Mouse (Mus musculus): ENCODE measurements around the gene Camta1.

Camta1 gene

DNA sequence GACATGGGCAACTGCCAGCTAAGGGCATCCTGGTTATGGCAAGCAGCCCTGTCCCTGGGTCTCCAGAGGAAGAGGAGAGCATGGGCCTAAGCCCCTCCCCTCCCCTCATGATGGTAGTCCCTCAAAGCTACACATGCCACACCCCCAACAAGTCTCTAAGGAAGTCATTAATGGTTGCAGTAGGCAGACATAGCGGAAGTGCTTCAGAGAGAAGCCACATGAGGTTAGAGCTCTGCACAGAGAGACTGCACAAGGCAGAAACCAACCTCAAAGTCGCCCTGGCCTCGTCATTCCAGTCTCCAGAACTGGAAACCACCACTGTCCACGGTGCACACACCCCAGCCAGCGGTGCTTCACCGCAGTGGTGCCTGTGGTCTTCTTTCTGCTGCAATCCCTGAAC lies 709.7 kb downstream of the Camta1 start:
- no peak for DNase-seq (ENCODE audit: low spot score in 2 of 2)

DNA sequence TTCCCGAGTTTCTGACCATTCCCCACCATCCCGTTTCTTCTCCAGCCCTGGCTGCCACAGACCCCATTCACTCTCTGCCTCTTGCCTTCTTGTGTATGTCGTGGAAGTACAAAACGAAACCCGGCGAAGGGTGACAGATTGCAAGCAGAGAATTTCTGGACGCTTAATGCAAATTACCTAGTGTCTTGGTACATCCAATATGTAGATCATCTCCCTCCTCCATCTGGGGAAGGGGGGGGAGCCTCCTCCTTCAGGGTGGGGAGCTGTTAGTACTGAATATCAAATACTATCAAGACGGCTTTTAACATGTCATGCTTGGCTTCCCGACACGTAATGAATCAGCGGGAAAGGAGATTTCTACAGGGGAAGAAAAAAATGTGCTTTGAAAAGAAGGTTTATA lies 710.8 kb downstream of the Camta1 start:
- no peak for DNase-seq (ENCODE audit: low spot score in 2 of 2)

DNA sequence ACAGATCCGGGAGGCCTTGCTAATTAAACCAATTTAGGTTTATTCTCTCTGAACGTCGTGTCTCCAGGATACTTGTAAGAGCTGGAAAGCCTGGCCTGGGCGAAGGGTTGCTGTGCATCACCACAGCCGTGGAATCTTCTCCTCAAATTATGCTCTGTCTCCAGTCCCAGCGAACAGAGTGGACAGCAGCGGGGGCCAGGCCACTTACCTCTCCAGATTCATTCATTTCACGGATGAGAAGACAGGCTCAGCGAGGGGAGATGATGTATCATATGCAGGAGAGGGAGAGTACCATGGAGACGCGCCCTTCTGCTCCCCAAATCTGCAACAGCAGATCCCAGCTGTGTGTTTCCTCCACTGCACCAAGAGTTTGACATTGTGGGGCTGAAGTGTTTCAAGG lies 711.6 kb downstream of the Camta1 start:
- DNase-seq (ENCODE audit: low spot score in 2 of 2): no peak

DNA sequence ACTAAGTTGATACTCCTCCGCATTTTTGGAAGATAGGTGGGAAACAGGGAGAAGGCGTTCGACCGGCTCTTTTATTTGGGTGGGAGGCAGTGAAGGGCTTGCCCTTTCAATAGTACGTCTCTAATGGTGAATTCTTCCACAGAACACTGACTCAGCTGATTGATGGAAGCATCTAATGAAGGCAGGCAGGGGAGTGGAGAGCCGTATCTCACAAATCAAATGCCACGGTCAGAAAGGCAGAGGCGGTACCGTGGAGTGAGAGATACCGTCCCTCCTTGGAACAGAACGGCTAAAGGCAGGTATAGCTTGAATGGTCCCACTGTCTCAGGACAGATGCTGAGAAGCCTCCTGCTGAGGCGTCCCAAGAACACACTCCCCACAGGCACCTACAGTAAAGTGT lies 714.1 kb downstream of the Camta1 start:
- DNase-seq (ENCODE audit: low spot score in 2 of 2): no peak

DNA sequence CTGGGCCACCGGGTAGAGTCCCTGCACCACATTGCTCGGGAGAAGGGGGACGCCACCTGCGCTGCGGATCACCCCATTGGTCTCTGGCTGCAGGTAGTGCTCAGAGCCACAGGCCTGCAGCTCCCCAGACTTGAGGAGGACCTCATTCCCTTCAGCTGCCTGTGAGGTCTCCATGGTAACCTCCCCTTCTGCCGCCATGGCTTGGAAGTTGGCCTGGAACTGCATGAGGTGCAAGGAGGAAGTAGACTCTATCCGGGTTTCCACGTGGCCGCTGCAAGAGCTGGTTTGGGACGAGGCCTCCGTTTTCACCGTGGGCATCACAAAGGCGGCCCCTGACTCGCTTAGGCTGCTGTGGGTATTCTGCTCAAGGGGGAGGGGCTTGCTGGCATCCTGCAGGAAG lies 717.6 kb downstream of the Camta1 start:
- DNase-seq (ENCODE audit: low spot score in 2 of 2): no peak

DNA sequence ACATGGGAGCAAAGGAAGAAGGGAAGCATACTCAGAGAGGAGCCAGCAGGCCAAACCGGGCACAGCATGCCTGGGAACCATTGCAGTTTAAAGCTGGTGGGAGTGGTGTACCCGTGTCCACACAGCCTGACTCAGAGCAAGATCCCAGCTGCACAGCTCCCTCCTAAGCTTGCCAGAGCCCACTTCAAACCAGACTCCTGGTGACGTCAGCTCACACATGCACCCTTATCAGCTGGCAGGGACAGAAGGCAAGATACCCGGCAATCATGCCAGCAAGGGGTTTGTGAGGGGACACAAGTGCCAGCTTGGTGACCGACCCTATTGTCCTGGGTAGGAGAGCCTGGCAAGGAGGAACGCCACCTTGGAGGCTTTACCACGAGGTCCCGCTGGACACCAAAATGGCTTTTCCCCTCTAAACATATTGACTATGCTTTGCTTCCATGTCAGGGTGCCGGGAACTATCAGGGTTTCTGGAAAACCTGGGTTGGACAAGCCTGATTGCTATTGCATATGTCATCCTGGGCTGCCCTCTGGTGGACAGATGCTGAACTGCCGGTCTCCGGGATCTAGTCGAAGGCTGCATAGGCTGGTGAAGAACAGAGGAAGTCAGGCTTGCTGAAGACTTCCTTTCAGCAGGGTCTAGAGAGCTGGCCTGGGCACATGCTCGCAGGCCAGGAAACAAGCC lies 720.3 kb downstream of the Camta1 start:
- DNase-seq (ENCODE audit: low spot score in 2 of 2): peak; percentile 61 to 66

DNA sequence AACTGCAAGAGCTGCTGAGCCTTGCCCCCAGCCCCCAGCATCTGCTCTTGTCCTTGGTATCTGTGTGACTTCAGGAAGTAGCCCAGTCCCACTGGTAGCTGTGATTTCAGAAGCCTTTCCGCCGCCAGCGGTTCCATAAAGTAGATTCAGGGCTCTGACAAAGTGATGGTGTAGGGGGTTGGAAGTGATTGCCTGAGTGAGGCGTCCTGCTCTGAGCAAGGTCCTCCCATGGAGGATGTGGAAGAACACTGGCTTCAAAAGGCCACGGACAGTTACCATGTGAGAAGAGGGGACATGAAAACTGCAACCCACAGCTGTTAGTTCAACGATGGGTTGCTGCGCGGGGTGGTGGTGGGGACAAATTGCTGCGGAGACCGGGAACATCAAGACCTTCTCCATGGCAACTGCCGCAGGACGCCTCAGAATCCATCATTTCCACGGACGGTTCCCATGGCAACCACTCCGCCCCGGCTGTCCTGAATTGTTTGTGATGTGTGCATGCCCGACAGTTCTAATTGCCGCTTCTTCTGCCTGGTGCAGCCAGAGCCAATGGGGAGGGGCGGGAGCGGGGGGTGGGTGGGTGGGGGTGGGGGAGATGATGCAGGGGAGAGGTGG lies 721.2 kb downstream of the Camta1 start:
- no peak for DNase-seq (ENCODE audit: low spot score in 2 of 2)

DNA sequence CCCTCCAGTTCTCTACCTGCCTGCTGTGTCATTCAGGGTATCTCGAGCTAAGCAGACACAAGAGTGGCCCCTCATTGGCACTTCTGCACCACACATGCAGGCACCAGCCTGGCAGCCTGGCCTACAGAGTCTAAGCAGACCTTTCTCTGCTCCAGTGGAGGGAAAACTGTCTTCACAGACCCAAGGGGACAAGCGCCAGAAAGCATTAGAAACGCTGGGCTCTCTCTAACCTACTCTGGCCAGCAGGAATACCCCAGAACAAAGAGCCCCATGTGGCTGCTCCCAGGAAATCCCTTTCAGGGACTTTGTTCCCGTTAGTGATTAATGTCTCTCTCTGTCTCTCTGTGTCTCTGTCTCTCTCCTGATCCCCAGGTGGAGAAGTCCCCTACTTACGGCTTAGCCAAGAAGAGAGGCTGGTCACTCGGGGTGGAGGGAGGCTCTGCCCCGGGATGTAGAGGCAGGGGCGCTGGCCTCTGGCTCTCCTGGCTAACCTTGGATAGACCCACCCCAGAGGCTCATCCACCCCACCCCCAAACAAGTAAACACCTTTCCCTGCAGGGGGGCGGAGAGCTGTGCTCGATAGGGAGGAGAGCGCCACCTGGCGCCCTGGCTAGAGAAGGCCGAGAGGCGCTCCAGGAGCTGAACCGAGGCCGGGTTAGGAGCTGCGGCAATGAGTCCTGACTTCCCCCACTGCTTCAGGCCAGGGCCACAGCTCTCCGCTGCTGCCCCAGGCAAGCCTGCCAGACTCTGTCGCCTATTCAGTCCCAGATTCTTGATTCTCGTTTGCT lies 722.4 kb downstream of the Camta1 start:
- DNase-seq (ENCODE audit: low spot score in 2 of 2): peak; percentile 9 to 13

DNA sequence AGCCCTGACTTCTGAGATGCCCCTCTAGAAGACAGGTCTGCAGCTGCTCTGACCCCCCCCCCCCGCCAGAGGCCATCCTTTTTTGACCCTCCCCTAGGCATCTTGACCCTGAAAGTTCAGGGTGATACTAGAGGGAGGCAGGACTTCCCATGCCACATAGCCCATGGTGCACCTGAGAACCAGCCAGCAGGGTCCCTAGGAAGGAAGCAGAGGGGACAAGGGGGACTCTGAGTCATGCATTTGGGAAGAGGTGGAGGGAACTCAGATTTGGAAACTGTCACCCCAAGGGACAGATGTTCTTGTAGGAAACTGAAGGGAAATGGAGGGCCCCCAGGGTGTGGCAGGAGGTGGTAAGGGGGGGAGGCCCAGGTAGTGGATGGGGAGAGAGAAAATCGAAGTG lies 723.1 kb downstream of the Camta1 start:
- DNase-seq (ENCODE audit: low spot score in 2 of 2): no peak

DNA sequence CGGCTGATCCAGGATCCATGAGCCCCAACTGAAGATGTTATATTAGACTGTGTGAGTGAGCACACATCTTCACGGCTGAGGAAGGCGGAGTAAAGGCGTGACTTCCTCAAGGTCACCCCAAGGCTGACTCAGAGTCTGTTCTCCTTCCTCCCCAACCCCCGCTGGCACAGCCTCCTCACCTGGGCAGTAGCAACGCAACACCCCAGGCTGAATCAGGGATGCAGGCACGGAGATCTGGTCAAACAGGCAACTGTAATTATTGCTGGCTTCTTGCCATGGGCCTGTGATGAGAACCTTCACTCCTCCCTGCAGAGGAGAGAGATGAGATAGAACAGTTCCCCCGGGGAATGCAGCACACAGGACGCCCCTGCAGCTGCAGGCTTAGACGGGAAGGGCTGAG lies 723.5 kb downstream of the Camta1 start:
- no peak for DNase-seq (ENCODE audit: low spot score in 2 of 2)

DNA sequence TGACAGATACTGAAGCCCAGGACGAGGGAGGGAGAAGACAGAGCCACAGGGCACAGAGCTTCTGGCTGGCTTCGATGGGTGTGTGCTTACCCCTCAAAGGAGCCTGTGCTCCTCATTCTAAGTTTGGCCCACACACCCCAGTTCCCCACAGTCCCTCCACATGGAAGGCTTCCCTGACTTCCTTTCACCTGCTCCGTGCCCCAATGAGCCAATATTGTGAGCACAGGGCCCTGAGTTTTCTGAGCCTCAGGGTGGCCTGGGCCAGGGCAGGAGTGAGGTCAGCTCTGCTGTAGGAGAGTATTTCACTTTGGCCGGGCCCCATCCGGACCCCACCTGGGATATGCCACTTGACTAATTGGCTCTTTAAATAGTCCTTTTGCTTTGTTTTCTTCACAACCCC lies 724.0 kb downstream of the Camta1 start:
- DNase-seq (ENCODE audit: low spot score in 2 of 2): no peak

DNA sequence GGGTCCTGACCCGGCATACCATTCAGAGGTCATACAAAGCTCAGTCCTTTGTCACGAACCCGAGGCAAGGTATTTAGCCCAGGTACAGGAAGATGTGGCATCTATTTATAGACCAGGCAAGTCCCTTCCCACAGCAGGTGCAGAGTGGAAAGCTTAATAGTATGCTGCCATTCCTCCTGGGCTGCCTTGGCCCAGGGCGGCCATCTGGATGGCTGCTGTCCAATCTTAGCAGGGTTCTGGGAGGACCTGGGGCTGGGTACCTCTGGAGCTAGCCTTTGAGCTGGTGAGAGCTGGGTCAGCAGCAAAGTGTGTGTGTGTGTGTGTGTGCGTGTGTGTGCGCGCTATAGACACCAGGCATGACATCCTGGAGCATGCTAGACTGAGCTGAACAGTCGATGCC lies 726.2 kb downstream of the Camta1 start:
- no peak for DNase-seq (ENCODE audit: low spot score in 2 of 2)

DNA sequence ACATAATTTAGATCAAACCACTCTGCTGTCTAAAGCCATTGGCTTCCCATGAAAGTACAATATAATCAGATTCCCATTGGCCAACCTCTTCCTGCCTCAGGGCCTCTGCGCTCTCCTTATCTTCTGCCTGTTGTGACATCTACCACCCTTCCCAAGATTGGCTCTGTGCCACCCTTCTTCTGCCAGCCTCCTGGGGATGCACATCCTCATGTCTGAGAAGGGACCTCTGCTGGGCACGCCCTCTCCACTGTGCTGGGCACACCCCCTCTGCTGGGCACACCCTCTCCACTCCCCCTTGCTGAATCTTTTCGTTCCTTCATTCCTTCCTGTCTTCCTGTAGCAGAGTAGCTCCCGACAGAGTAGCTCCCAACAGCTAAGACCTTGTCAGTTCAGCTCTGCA lies 727.9 kb downstream of the Camta1 start:
- no peak for DNase-seq (ENCODE audit: low spot score in 2 of 2)

DNA sequence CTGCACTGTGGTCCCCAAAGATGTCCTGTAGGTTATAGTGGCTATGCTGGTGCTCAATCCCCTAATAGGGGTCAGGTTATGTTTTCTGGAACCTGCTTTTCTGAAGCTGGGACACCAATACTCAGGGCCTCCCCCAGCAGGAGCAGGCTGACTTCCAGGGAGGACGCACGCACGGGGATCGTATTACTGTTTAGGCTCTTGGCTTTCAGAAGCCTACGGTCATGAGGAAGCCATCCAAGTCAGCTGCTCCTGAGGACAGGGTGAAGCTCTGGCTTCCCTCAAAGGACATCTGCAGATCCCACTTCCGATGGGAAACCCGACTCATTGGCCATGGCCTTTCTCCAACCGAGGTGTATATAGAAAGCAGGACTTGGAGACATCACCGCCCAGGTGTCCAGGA lies 729.2 kb downstream of the Camta1 start:
- DNase-seq (ENCODE audit: low spot score in 2 of 2): no peak

DNA sequence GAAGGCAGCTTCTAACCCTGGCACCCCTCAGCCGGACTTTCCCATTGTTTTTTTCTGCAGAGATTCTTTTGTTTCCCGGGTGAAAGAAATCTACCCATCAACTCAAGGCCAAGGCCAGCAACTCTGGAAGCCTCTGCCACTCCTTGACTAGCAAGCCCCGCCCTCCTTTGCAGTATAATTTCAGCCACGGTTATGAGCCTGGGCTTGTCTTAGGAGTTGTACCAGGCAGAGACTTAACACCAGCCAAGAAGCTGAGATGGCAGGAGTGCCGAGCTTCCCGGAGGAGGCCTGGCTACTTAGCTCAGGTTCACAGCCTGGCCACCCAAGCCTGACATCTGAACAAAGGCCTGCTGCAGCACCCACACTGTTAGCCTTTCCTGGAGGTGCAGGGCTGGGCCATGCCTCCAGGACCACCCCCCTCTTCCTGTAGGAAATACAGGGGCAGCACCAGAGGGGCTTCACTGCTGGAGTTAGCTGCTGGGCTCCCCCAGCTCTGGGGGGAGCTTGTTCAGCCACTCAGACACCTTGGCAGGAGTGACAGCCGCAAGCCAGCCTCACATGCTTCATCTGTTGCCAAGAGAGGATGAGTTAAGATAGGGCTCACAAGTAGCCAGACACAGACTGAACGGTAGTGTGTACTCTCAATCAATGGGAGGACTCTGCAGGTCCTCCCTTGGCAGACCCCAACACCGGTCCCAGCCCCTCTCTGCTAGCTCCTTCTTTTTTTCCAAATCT lies 730.8 kb downstream of the Camta1 start:
- no peak for DNase-seq (ENCODE audit: low spot score in 2 of 2)

DNA sequence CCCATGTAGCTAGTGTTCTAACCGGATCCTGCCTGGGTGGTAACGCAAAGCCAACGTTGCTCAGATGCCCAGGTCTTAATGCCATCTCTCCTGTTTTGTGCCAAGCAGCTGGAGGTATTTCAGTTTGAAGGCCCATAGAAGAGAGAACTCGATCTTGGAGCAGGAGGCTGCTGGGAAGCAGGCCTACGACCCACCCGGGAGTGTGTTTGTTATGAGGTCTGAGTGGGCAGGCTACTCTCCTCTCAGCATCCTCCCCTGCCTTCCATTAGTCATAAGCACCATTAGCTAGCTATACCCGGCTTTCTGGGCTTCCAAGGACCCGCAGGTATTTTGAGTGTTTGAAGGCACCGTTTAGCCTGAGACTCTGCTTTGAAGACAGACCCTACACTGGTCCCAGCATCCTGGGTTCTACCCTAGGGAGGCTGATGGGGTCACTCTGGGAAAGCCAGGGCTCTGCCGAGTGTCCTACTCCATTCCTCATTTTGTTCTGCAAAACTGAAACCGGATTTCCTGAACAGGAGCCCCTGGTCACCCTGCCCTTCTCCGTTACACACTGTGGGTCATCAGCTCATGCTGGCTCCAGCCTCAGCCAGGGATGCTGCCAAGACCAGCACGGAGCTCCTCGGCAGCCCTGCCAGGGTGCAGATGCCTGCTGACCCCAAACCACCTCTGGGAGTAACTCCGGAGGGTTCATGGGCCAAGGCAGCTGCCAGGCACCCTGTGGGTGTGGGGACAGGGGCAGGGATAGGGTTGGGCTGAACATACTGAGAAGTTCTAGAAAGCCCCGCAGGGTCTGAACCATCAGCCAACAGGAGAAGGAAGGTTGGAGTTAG lies 731.7 kb downstream of the Camta1 start:
- DNase-seq (ENCODE audit: low spot score in 2 of 2): no peak

DNA sequence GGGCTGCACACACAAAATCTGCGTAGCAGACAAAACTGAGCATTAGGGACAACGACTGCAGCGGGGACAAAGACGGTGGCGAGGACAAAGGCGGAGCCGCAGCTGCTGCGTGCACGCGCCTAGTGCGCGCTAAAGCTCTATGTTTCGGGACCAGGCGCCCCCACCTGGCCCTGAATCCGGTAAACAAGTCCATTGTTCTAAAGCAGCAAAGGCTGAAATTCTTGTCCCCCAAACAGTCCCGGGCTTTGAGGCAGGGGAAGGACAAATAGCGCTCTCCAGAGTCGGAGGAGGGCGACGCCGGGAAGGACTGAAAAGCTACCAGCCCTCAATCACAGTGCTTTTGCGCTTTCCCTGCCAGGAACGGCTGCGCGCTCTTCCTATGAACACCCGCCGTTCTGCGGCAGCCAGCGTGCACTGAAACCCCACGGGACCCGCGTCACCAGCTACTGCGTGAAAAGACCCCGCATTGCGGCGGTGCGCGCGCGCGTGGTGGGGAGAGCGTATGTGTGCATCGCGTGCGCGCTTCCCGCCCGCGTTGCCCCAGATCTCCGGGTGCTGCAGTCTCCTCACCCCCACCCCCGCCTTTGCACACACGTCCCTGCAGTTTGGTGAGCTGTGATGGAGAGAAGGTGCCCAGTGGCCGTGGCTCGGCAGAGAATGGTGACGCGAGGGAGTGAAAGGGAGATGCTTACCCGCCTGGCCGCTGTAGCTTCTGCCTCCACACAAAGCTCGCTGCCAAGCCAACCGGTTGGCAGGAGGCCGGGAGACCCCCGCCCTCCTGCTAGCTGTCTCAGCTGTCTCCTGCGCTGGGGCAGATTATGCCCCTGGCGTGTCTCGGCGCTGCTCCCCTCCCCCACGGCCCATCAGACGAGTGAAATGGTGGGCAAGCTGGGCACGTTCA lies 732.8 kb downstream of the Camta1 start:
- DNase-seq (ENCODE audit: low spot score in 2 of 2): no peak

DNA sequence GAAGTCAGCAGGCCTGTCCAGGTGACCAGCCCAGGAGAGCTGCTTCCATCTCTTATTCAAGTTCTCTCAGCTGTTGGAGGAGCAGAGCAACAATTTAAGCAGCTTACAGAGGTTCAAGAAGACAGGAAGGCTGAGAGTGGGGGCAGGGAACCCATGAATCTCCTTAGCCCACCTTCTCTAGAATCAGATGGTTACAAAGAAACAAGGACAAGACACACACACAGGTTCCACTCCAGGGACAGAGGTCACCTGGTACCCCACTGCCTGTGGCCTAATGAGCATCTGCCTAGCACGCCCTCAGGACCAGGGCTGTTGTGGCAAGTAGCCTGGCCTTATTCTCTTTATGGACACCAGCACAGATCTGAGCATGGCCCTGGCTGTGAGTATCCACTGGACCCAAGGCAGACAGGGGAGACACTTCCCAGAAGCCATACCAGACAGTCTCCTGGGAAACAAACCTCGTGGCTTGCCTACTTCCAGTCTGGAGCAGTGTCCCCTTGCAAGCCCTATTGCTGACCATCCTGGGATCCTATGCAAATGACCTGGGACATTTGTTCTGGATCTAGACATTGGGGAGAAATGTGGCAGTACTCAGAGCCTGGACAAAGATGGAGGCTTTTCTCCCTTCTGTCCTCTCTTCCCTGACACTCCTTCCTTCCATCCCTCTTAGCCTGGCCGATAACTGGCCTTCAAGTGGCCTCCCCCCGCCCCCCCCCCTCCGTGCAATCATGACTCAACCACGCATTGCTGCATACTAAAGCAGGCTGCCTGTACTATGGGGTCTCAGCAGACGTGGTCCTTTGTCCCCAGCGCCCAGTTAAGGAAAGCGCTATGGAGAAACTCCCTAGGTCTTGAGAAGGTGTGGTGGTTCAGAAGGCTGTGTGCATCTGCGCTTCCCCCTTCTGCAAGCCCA lies 733.8 kb downstream of the Camta1 start:
- no peak for DNase-seq (ENCODE audit: low spot score in 2 of 2)

DNA sequence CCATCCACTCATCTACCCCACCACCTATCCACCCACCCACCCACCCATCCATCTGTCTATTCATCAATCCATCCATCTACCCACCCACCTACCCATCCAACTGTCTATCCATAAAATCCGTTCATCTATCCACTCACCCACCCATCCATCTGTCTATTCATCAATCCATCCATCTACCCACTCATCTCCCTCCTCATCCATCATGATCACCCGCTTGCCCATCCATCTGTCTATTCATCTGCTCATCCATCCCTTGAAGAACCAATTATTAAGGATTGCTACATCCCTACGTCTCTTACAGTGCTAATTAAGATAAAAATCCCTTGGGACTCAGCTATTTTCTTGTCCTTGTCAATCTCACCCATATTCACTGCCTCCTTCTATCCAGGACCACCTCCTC lies 742.8 kb downstream of the Camta1 start:
- no peak for DNase-seq (ENCODE audit: low spot score in 2 of 2)
